Mouse (Mus musculus) embryonic facial prominence, embryonic 14.5 days (tissue): ENCODE measurements at regions not wholly inside any gene's neighbourhood (a gene's known extent, or its start where the extent isn't known, plus 50 kb on each side); places are given as distances from the start of the nearest gene placed in this dataset.

Experiments used
- ATAC-seq: fragments of 200-750 bp; cut with Nextera tagmentation; 2 replicates; pipeline ENCODE4 v1.8.0; 2017; ENCODE audit warnings: low read depth, moderate number of reproducible peaks, moderate TSS enrichment
- DNase-seq: peaks from one replicate; pipeline ENCODE4 v3.0.0-alpha.2; 2015; ENCODE audit warnings: low spot score
- H3K27ac ChIP-seq: fragments of 300-500 bp; sonication (generic); replicated peaks from 2 replicates; pipeline ENCODE4 v1.5.1; 2014; ENCODE audit warnings: low read depth, mild to moderate bottlenecking, low read length, moderate library complexity
- H3K27me3 ChIP-seq: fragments of 300-500 bp; sonication (generic); replicated peaks from 2 replicates; pipeline ENCODE4 v1.6.1; 2014; ENCODE audit warnings: low read length; ENCODE audit not compliant: control insufficient read depth, insufficient read depth
- H3K36me3 ChIP-seq: fragments of 300-500 bp; sonication (generic); 2 replicates; pipeline ENCODE4 v1.6.1; 2014; ENCODE audit warnings: low read length, mixed read lengths; ENCODE audit not compliant: control insufficient read depth, insufficient read depth
- H3K4me1 ChIP-seq: fragments of 300-500 bp; sonication (generic); 2 replicates; pipeline ENCODE4 v1.6.1; 2014; ENCODE audit warnings: antibody characterized with exemption, low read length; ENCODE audit not compliant: control insufficient read depth, insufficient read depth
- H3K4me2 ChIP-seq: fragments of 300-500 bp; sonication (generic); 2 replicates; pipeline ENCODE4 v1.6.1; 2014; ENCODE audit warnings: low read depth, mild to moderate bottlenecking, low read length, moderate library complexity, mixed read lengths
- H3K4me3 ChIP-seq: fragments of 300-500 bp; sonication (generic); 2 replicates; pipeline ENCODE4 v1.5.1; 2014; ENCODE audit warnings: low read depth, mild to moderate bottlenecking, low read length
- H3K9ac ChIP-seq: fragments of 300-500 bp; sonication (generic); 2 replicates; pipeline ENCODE4 v1.6.1; 2014; ENCODE audit warnings: low read depth, mild to moderate bottlenecking, low read length, moderate library complexity, mixed read lengths
- H3K9me3 ChIP-seq: fragments of 300-500 bp; sonication (generic); 2 replicates; pipeline ENCODE4 v1.6.1; 2016; ENCODE audit warnings: low read length; ENCODE audit not compliant: control insufficient read depth
- WGBS: fragments of 180-500 bp; shearing (Covaris S2); extraction: QIAGEN DNeasy Blood & Tissue Kit; methylation state at CpG from one replicate; pipeline ENCODE4 v1.1.7; 2014; 5-methylcytosine and 5-hydroxymethylcytosine counted together

DNA sequence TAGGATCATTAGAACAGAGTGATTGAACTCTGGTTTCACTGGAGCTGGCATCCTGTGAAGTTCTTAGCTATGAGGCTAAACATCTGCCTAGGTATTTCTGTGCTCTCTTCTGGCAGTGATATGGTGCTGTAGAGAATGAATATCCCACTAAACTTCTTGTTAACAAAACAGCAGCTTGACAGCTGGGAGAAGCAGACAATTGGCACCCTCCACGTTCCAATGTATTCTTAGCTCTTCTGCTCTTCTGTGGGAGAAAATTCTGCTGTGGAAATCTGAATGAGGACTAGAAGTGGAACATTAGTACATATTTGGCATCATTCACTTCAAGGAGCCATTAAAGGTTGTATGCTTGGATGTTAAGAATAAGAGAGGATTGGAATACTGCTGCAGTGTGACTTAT, 177.0 kb upstream of the Pter start:
- H3K4me2 ChIP-seq, result no peak overlapping the region
- no peak overlapping the region for H3K4me3 ChIP-seq
- H3K4me1 ChIP-seq, result no peaks in the 10 kb centered on the region
- WGBS, result 74% methylated on average over 1 of the region's 1 CpGs
- H3K36me3 ChIP-seq, result no peaks in the 10 kb centered on the region
- H3K9me3 ChIP-seq, result no peaks in the 10 kb centered on the region
- no peak overlapping the region for H3K9ac ChIP-seq
- DNase-seq, result no peak
- H3K27ac ChIP-seq, result no peak overlapping the region
- H3K27me3 ChIP-seq, result no peaks in the 10 kb centered on the region
- no peak for ATAC-seq

DNA sequence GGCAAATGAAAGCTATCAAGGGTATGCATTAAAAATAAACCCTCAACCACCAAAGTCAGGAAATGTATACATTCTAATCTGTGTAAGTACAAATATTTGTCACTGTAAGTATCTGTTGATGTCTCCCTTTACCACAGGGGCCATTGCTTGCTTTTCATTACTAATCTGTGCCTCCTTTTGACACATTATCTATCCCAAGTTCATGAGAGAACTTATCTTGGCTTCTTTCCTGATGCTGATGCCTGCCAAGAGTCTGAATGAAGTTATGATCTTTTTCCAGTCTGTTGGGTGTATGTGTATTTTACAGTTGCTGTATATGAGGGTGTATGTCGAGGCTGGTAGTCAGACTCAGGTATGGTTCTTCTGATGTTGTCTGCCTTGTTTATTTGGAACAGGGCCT, 165.0 kb upstream of the Pter start:
- no peaks in the 10 kb centered on the region for H3K9me3 ChIP-seq
- H3K4me3 ChIP-seq, result no peak overlapping the region
- H3K36me3 ChIP-seq, result no peaks in the 10 kb centered on the region
- DNase-seq (no peak), ATAC-seq (no peak)
- WGBS, result 74% methylated on average over 1 of the region's 1 CpGs
- H3K4me2 ChIP-seq, result no peak overlapping the region
- H3K4me1 ChIP-seq, result no peaks in the 10 kb centered on the region
- no peak overlapping the region for H3K27ac ChIP-seq
- no peaks in the 10 kb centered on the region for H3K27me3 ChIP-seq
- H3K9ac ChIP-seq, result no peak overlapping the region

DNA sequence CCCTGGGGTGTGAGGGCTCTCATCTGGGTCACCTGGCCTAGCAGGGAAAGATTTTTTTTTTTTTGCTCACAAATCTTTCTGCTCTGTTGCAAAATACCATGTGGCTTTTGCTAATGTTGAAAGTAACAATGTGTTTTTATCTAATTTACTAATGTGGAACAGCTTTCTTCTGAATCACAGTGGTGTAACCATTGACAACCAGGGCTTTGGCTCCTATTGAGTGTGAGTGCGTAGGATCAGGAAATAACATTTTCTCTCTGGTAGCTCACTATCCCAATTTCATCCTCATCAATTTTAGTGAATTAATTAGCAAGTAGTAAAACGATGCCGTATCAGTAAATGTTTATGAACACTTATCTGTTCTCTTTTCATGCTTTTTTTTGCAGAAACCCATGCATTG, 163.9 kb upstream of the Pter start:
- H3K4me1 ChIP-seq, result no peaks in the 10 kb centered on the region
- 84% methylated on average over 3 of the region's 3 CpGs for WGBS
- H3K27ac ChIP-seq, result no peak overlapping the region
- H3K36me3 ChIP-seq, result no peaks in the 10 kb centered on the region
- H3K9me3 ChIP-seq, result no peaks in the 10 kb centered on the region
- no peak overlapping the region for H3K4me3 ChIP-seq
- no peak overlapping the region for H3K4me2 ChIP-seq
- H3K27me3 ChIP-seq, result no peaks in the 10 kb centered on the region
- ATAC-seq (no peak), DNase-seq (no peak)
- H3K9ac ChIP-seq, result no peak overlapping the region

DNA sequence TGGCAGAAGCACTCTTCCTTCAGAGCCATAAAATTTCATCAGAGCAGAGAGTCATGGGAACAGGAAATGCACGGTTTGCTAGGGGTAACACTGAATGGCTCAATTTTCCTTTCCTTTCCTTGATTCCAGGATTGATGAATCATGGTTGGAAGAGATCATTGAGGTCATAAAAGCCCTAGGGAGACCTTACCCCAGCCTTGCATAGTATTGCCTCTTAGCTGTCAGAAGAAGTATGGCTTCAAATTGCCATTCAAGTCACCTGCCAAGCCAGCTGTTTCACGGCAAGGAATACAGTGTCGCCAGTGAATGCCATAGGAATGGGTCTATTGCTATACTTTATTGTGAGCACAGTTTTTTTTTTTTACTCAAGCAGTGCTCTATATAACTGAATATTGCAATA, 162.4 kb upstream of the Pter start:
- Histone ChIP-seq H3K27ac (no peak overlapping the region), H3K4me3 (no peak overlapping the region), H3K4me2 (no peak overlapping the region), H3K9me3 (no peaks in the 10 kb centered on the region), H3K27me3 (no peaks in the 10 kb centered on the region), H3K36me3 (no peaks in the 10 kb centered on the region), H3K9ac (no peak overlapping the region), H3K4me1 (no peaks in the 10 kb centered on the region)
- no peak for DNase-seq
- ATAC-seq, result no peak
- WGBS, result 78% methylated on average over 3 of the region's 3 CpGs

DNA sequence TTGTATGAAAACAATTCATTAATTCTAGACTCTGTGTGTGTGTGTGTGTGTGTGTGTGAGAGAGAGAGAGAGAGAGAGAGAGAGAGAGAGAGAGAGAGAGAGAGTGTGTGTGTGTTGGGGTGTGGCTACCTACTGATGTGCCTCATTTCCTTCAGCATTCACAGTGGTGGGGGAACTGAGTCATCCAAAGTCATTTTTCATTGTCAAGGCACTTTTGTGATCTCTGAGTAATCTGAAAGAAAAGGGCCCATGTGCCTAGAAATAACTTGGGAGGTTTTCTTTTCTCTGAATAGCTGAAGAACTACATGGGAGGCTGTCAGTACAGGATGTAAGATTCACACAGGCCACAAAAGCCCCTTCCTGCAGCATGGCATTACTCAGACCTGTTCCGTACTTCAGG, 159.3 kb upstream of the Pter start:
- 81% methylated on average over 1 of the region's 1 CpGs for WGBS
- Histone ChIP-seq H3K4me2 (no peak overlapping the region), H3K27me3 (no peaks in the 10 kb centered on the region), H3K4me3 (no peak overlapping the region), H3K9ac (no peak overlapping the region), H3K27ac (no peak overlapping the region), H3K36me3 (no peaks in the 10 kb centered on the region), H3K9me3 (no peaks in the 10 kb centered on the region), H3K4me1 (no peaks in the 10 kb centered on the region)
- no peak for DNase-seq
- no peak for ATAC-seq

DNA sequence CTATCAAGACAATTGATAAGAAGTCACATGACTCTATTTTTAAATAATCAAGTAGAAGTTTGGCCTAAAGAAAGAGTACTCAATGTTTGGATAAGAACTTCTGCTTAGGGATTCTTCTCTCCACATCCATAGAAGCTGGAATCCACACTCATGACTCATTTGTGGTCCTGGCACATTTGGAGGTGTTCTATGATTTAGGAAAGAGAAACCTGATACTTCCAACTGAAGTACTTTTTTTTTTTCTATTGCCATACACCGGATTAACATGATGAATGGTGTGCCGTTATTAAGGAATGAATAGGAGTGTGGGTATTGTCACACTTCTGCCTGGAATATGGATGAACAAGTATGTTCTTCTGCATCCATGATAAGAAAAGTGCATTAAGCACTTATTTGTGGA, 158.5 kb upstream of the Pter start:
- DNase-seq, result no peak
- ATAC-seq, result no peak
- H3K9me3 ChIP-seq, result no peaks in the 10 kb centered on the region
- H3K27ac ChIP-seq, result no peak overlapping the region
- WGBS, result 67% methylated on average over 2 of the region's 2 CpGs
- H3K4me3 ChIP-seq, result no peak overlapping the region
- H3K4me2 ChIP-seq, result no peak overlapping the region
- no peak overlapping the region for H3K9ac ChIP-seq
- no peaks in the 10 kb centered on the region for H3K36me3 ChIP-seq
- H3K27me3 ChIP-seq, result no peaks in the 10 kb centered on the region
- H3K4me1 ChIP-seq, result no peaks in the 10 kb centered on the region

DNA sequence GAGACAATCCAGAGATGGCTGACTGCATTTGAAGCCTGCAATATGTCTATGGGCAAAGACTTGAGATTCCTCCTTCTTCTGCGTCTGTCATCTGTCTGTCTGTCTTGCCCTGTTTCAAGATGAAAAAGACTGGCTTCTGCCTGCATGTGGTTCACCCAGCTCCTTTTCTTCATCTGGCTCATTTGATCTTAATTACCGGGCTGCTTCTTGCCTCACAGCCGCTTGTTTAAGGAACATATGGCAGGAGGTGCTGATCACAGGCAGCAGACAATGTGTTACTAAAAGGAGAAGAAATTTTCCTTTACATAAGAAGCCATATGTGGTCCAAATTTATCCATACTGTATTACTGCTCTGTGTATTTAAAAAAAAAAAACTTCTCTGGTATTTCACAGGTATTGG, 147.0 kb upstream of the Pter start:
- Histone ChIP-seq H3K36me3 (no peaks in the 10 kb centered on the region), H3K27ac (no peak overlapping the region), H3K9me3 (no peaks in the 10 kb centered on the region), H3K27me3 (no peaks in the 10 kb centered on the region), H3K4me2 (no peak overlapping the region), H3K4me3 (no peak overlapping the region), H3K9ac (no peak overlapping the region), H3K4me1 (no peaks in the 10 kb centered on the region)
- DNase-seq (peak; percentile 54), ATAC-seq (no peak)
- WGBS, result 30% methylated on average over 3 of the region's 3 CpGs

DNA sequence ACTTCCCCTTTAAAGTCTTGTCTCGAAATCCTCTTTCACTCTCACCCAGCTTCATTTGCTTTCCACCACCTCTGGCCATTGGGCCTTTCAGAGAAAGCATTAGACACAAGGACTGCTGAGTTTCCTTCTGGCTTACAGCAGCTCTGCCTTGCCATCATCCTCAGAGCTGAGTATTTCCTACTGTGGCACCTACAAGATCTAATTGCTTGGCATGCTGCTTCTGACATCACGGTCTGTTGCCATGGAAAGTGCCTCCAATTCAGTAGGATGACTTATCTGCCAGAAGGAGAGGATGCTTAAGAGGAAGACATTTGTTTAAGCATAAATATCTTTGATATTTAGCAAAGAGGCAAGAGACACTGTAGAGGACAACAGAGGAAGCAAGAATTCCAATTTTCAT, 146.1 kb upstream of the Pter start:
- H3K36me3 ChIP-seq, result no peaks in the 10 kb centered on the region
- DNase-seq (no peak), ATAC-seq (no peak)
- no peak overlapping the region for H3K4me3 ChIP-seq
- WGBS, result 63% methylated on average over 2 of the region's 2 CpGs
- no peaks in the 10 kb centered on the region for H3K27me3 ChIP-seq
- no peak overlapping the region for H3K9ac ChIP-seq
- no peaks in the 10 kb centered on the region for H3K9me3 ChIP-seq
- H3K27ac ChIP-seq, result no peak overlapping the region
- no peaks in the 10 kb centered on the region for H3K4me1 ChIP-seq
- H3K4me2 ChIP-seq, result no peak overlapping the region

DNA sequence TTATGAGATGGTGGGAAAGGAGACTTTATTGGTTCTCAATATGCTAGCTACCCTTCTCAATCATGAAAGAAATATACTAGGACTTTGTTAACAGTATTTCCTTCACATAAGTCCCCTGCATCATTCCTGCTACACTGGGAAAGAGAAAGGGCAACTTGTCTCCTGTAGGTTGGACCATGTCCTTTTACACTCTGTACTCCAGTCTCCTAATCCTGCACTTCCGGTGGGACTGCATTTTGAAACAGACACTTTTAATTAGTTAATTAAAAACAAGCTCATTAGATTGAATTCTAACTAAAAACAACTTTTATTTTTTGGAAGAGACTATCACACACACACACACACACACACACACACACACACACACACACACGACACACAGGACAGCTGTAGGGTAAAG, 131.2 kb upstream of the Pter start:
- H3K27ac ChIP-seq, result no peak overlapping the region
- DNase-seq (no peak), ATAC-seq (no peak)
- no peaks in the 10 kb centered on the region for H3K27me3 ChIP-seq
- no peaks in the 10 kb centered on the region for H3K4me1 ChIP-seq
- no peak overlapping the region for H3K4me3 ChIP-seq
- H3K36me3 ChIP-seq, result no peaks in the 10 kb centered on the region
- no peak overlapping the region for H3K4me2 ChIP-seq
- no peak overlapping the region for H3K9ac ChIP-seq
- no peaks in the 10 kb centered on the region for H3K9me3 ChIP-seq
- WGBS, result 56% methylated on average over 2 of the region's 2 CpGs
